Mouse (Mus musculus) heart, postnatal 0 days (tissue): Measurements from ENCODE around the gene S100a9. TPM values are rescaled to one million over a fixed set of nuclear protein-coding genes. Genes with fewer than 3 reads are reported as not detected.

Source experiments
- ATAC-seq: fragments of 200-750 bp; cut with Nextera tagmentation; 2 replicates; pipeline ENCODE4 v1.8.0; 2017; ENCODE audit warnings: low read depth, moderate number of reproducible peaks, moderate library complexity; ENCODE audit not compliant: insufficient read depth
- DNase-seq: peaks from one replicate; pipeline ENCODE4 v3.0.0-alpha.2; 2016; ENCODE audit warnings: low spot score
- H3K27ac ChIP-seq: fragments of 300-500 bp; sonication (generic); 2 replicates; pipeline ENCODE4 v1.5.1; 2014; ENCODE audit warnings: low read depth, mild to moderate bottlenecking
- H3K27me3 ChIP-seq: fragments of 300-500 bp; sonication (generic); 2 replicates; pipeline ENCODE4 v1.6.1; 2014; ENCODE audit warnings: low read length, mixed read lengths; ENCODE audit not compliant: control insufficient read depth, insufficient read depth
- H3K36me3 ChIP-seq: fragments of 300-500 bp; sonication (generic); replicated peaks from 2 replicates; pipeline ENCODE4 v1.6.1; 2014; ENCODE audit warnings: low read length, mixed read lengths; ENCODE audit not compliant: control insufficient read depth, insufficient read depth
- H3K4me1 ChIP-seq: fragments of 300-500 bp; sonication (generic); 2 replicates; pipeline ENCODE4 v1.6.1; 2014; ENCODE audit warnings: antibody characterized with exemption; ENCODE audit not compliant: control insufficient read depth, insufficient read depth
- H3K4me2 ChIP-seq: fragments of 300-500 bp; sonication (generic); 2 replicates; pipeline ENCODE4 v1.6.1; 2014; ENCODE audit warnings: low read depth, mild to moderate bottlenecking, low read length, moderate library complexity
- H3K4me3 ChIP-seq: fragments of 300-500 bp; sonication (generic); 2 replicates; pipeline ENCODE4 v1.5.1; 2014; ENCODE audit warnings: low read depth, low read length
- H3K9ac ChIP-seq: fragments of 300-500 bp; sonication (generic); replicated peaks from 2 replicates; pipeline ENCODE4 v1.6.1; 2014; ENCODE audit warnings: low read depth, low read length, mixed read lengths
- H3K9me3 ChIP-seq: fragments of 300-500 bp; sonication (generic); replicated peaks from 2 replicates; pipeline ENCODE4 v1.6.1; 2016; ENCODE audit warnings: low read length; ENCODE audit not compliant: control insufficient read depth
- CTCF ChIP-seq: IDR thresholded peaks from 2 replicates; pipeline ENCODE4 v1.5.1; 2016; ENCODE audit warnings: antibody characterized with exemption, control low read depth, low read depth
- EP300 ChIP-seq: IDR thresholded peaks from 2 replicates; pipeline ENCODE4 v1.6.1; 2016; ENCODE audit warnings: antibody characterized with exemption, low read depth
- WGBS: fragments of 180-500 bp; shearing (Covaris S2); extraction: QIAGEN DNeasy Blood & Tissue Kit; methylation state at CpG from one replicate; pipeline ENCODE4 v1.1.7; 2014; 5-methylcytosine and 5-hydroxymethylcytosine counted together
- polyA plus RNA-seq: library from polyadenylated mRNA; unstranded; fragments of >200 nt; fragmentation: Nextera tagmentation; extraction: Ambion mirVana; gene quantifications from 2 replicates; pipeline ENCODE4 v1.2.1, GENCODE M21; 2015
- total RNA-seq: library from RNA; depleted of rRNA; stranded (reverse); fragments of >200 nt; gene quantifications from 2 replicates; pipeline ENCODE4 v1.2.3, GENCODE M21; 2014; ENCODE audit warnings: low replicate concordance; rRNA removed

S100a9 gene
- total RNA-seq (11.6 and 12.7 TPM in 2 replicates), polyA plus RNA-seq (13.6 and 14.0 TPM in 2 replicates)

- H3K4me3 ChIP-seq: no peak within 1 kb of the TSS
- no peaks in the 10 kb centered on the region for H3K27me3 ChIP-seq
- DNase-seq (no peak), ATAC-seq (no peak)
- H3K9me3 ChIP-seq: no peaks in the 10 kb centered on the region
- 55% methylated on average over 3 of the region's 3 CpGs for WGBS
- H3K9ac ChIP-seq: no peak within 1 kb of the TSS
- TF ChIP-seq EP300 (no peak), CTCF (no peak)
- H3K36me3 ChIP-seq: no peaks in the 10 kb centered on the region
- H3K27ac ChIP-seq: no peak within 1 kb of the TSS
- H3K4me2 ChIP-seq: no peak within 1 kb of the TSS
- no peaks in the 10 kb centered on the region for H3K4me1 ChIP-seq
These were observed at the start of gene S100a9 for GRCm38 (mm10) chr3:90695613-90696012. Gene S100a9, minus strand, starts transcription at chr3:90695721.

GRCm38 (mm10) chr3:90726606-90727005, 31.1 kb upstream of the S100a9 start, which contains the start of gene Pglyrp4:
Gene Pglyrp4, plus strand, starts transcription at chr3:90726906.
- Histone ChIP-seq H3K4me3 (no peak within 1 kb of the TSS), H3K27me3 (no peaks in the 10 kb centered on the region), H3K4me2 (no peak within 1 kb of the TSS), H3K9me3 (no peaks in the 10 kb centered on the region), H3K4me1 (no peaks in the 10 kb centered on the region), H3K9ac (no peak within 1 kb of the TSS), H3K27ac (no peak within 1 kb of the TSS), H3K36me3 (no peaks in the 10 kb centered on the region)
- DNase-seq (no peak), ATAC-seq (no peak)
- 68% methylated on average over 3 of the region's 3 CpGs for WGBS
- TF ChIP-seq CTCF (no peak), EP300 (no peak)

GRCm38 (mm10) chr3:90709591-90710460, 14.3 kb upstream of the S100a9 start:
- Histone ChIP-seq H3K36me3 (no peaks in the 10 kb centered on the region), H3K9me3 (no peaks in the 10 kb centered on the region), H3K4me1 (no peaks in the 10 kb centered on the region), H3K27ac (no peak overlapping the region), H3K9ac (no peak overlapping the region), H3K4me3 (no peak overlapping the region), H3K4me2 (no peak overlapping the region), H3K27me3 (no peaks in the 10 kb centered on the region)
- DNase-seq (peak; percentile 68), ATAC-seq (no peak)
- TF ChIP-seq CTCF (peak; percentile 99), EP300 (no peak)
- 40% methylated on average over 12 of the region's 12 CpGs for WGBS

GRCm38 (mm10) chr3:90708523-90709202, 13.1 kb upstream of the S100a9 start:
- WGBS: 19% methylated on average over 4 of the region's 4 CpGs
- Histone ChIP-seq H3K4me1 (no peaks in the 10 kb centered on the region), H3K27ac (no peak overlapping the region), H3K36me3 (no peaks in the 10 kb centered on the region), H3K4me3 (no peak overlapping the region), H3K27me3 (no peaks in the 10 kb centered on the region), H3K9ac (no peak overlapping the region), H3K9me3 (no peaks in the 10 kb centered on the region), H3K4me2 (no peak overlapping the region)
- ATAC-seq (no peak), DNase-seq (peak; percentile 57)
- TF ChIP-seq EP300: no peak
- TF ChIP-seq CTCF: peak; percentile 60

GRCm38 (mm10) chr3:90702244-90702643, 6.7 kb upstream of the S100a9 start:
- H3K36me3 ChIP-seq: no peaks in the 10 kb centered on the region
- no peak overlapping the region for H3K4me3 ChIP-seq
- TF ChIP-seq CTCF (no peak), EP300 (no peak)
- H3K27me3 ChIP-seq: no peaks in the 10 kb centered on the region
- H3K9me3 ChIP-seq: no peaks in the 10 kb centered on the region
- 81% methylated on average over 2 of the region's 2 CpGs for WGBS
- DNase-seq: no peak
- H3K4me1 ChIP-seq: no peaks in the 10 kb centered on the region
- no peak overlapping the region for H3K4me2 ChIP-seq
- no peak overlapping the region for H3K27ac ChIP-seq
- ATAC-seq: no peak
- H3K9ac ChIP-seq: no peak overlapping the region
